Mouse (Mus musculus) heart, embryonic 11.5 days (tissue): ENCODE measurements around the gene Rangap1. TPM values are rescaled to one million over a fixed set of nuclear protein-coding genes. Genes with fewer than 3 reads are reported as not detected.
A peak's percentile ranks its signal among the peaks of the same experiment; 100 is the strongest.

ENCODE experiments used
- ATAC-seq: fragments of 200-750 bp; cut with Nextera tagmentation; replicated peaks from 2 replicates; pipeline ENCODE4 v1.8.0; 2017; ENCODE audit warnings: moderate library complexity; ENCODE audit not compliant: insufficient number of reproducible peaks, low FRiP score, low TSS enrichment
- H3K27ac ChIP-seq: fragments of 300-500 bp; sonication (generic); 2 replicates; pipeline ENCODE4 v1.5.1; 2014; ENCODE audit warnings: mild to moderate bottlenecking, low read depth, low read length
- H3K27me3 ChIP-seq: fragments of 300-500 bp; sonication (generic); 2 replicates; pipeline ENCODE4 v1.6.1; 2014; ENCODE audit warnings: mild to moderate bottlenecking, low read length, mixed read lengths; ENCODE audit not compliant: control insufficient read depth, insufficient read depth
- H3K36me3 ChIP-seq: fragments of 300-500 bp; sonication (generic); 2 replicates; pipeline ENCODE4 v1.6.1; 2014; ENCODE audit warnings: mild to moderate bottlenecking, low read length, moderate library complexity, mixed read lengths; ENCODE audit not compliant: control insufficient read depth, insufficient read depth
- H3K4me1 ChIP-seq: fragments of 300-500 bp; sonication (generic); 2 replicates; pipeline ENCODE4 v1.6.1; 2014; ENCODE audit warnings: low read length; ENCODE audit not compliant: control insufficient read depth, insufficient read depth
- H3K4me2 ChIP-seq: fragments of 300-500 bp; sonication (generic); 2 replicates; pipeline ENCODE4 v1.6.1; 2014; ENCODE audit warnings: mild to moderate bottlenecking, moderate library complexity
- H3K4me3 ChIP-seq: fragments of 300-500 bp; sonication (generic); 2 replicates; pipeline ENCODE4 v1.5.1; 2014; ENCODE audit warnings: low read depth, low read length
- H3K9ac ChIP-seq: fragments of 300-500 bp; sonication (generic); 2 replicates; pipeline ENCODE4 v1.6.1; 2014; ENCODE audit warnings: mild to moderate bottlenecking, low read depth, low read length, moderate library complexity
- H3K9me3 ChIP-seq: fragments of 300-500 bp; sonication (generic); replicated peaks from 2 replicates; pipeline ENCODE4 v1.6.1; 2016; ENCODE audit warnings: low read length; ENCODE audit not compliant: control insufficient read depth
- WGBS: fragments of 180-500 bp; shearing (Covaris S2); extraction: QIAGEN DNeasy Blood & Tissue Kit; methylation state at CpG from one replicate; pipeline ENCODE4 v1.1.7; 2014; ENCODE audit not compliant: insufficient replicate concordance; 5-methylcytosine and 5-hydroxymethylcytosine counted together
- polyA plus RNA-seq: library from polyadenylated mRNA; unstranded; fragments of >200 nt; fragmentation: Nextera tagmentation; extraction: Ambion mirVana; gene quantifications from 2 replicates; pipeline ENCODE4 v1.2.1, GENCODE M21; 2014

The Rangap1 gene
- polyA plus RNA-seq, 1 experiment from 2014 or later = 96.3 TPM

DNA sequence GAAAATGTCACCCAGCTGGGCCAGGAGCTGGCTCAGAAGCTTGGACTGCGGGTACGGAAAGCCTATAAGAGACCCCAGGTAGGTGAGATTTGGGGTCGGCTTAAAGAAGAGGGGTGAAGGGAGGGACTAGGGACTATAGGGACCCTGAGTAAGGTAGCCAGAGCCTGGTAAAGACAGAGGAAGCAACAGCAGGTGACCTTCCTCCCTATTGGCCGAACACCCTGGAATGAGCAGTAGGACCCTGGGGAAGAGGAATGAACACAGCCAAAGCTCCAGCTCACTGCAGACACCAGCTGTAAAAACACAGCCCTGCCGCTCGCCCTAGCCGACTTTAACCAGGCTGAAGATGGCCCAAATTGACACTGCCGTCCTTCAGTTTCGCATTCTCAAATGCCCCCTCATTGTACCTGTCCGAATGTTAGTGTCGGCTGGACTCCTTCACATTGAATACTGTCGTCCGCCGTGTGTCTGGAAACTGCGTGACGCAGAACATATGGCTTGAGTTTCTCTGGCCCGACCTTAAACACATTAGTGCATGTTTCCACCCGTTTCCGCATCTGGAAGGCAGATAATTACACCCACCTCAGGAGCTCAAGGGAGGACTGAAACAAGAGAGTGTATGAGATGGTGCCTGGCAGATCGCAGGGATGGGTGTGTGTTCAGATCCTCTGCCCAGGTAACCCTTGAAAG, 27.2 kb upstream of the Rangap1 start:
- H3K9ac ChIP-seq = 0 out of 2 replicates have a peak overlapping the region, but pooled peaks have one; percentile 28
- no peaks in the 10 kb centered on the region for H3K9me3 ChIP-seq
- H3K27me3 ChIP-seq = no peaks in the 10 kb centered on the region
- WGBS = 80% methylated on average over 20 of the region's 20 CpGs
- H3K4me3 ChIP-seq = no peak overlapping the region
- no peak for ATAC-seq
- H3K4me2 ChIP-seq = no peak overlapping the region
- H3K36me3 ChIP-seq = peaks cover 34% of the 10 kb centered on the region
- H3K4me1 ChIP-seq = no peaks in the 10 kb centered on the region
- no peak overlapping the region for H3K27ac ChIP-seq

DNA sequence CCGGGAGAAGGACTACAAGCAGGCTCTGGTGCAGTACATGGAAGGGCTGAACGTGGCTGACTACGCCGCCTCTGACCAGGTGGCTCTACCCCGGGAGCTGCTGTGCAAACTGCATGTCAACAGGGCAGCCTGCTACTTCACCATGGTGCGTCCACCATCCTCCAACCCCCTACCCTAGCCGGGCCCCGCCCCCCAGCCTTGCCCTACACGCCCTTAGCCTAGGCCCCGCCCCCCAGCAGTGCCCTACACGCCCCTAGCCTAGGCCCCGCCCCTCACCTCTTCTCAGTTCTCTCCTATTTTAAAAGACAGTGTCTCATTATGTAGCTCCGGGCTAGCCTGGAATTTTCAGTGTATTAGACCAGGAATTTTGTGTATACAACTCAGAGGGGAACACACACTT, 23.7 kb upstream of the Rangap1 start:
- H3K36me3 ChIP-seq = peaks cover 22% of the 10 kb centered on the region
- H3K27me3 ChIP-seq = no peaks in the 10 kb centered on the region
- H3K27ac ChIP-seq = no peak overlapping the region
- H3K4me1 ChIP-seq = 0 out of 2 replicates have a peak, but pooled peaks cover 5% of the 10 kb centered on the region
- no peak overlapping the region for H3K4me3 ChIP-seq
- WGBS = 56% methylated on average over 13 of the region's 13 CpGs
- no peak overlapping the region for H3K9ac ChIP-seq
- no peak overlapping the region for H3K4me2 ChIP-seq
- peak; percentile 20; the same call in 1 of the 2 replicates for ATAC-seq
- H3K9me3 ChIP-seq = no peaks in the 10 kb centered on the region

GRCm38 (mm10) chr15:81766439-81766838, 21.1 kb upstream of the Rangap1 start:
- Histone ChIP-seq H3K4me1 (0 out of 2 replicates have a peak, but pooled peaks cover 6% of the 10 kb centered on the region), H3K9me3 (no peaks in the 10 kb centered on the region), H3K4me3 (no peak overlapping the region), H3K27me3 (no peaks in the 10 kb centered on the region), H3K27ac (no peak overlapping the region), H3K36me3 (peaks cover 12% of the 10 kb centered on the region), H3K9ac (no peak overlapping the region), H3K4me2 (no peak overlapping the region)
- ATAC-seq = no peak
- 87% methylated on average over 5 of the region's 5 CpGs for WGBS

DNA sequence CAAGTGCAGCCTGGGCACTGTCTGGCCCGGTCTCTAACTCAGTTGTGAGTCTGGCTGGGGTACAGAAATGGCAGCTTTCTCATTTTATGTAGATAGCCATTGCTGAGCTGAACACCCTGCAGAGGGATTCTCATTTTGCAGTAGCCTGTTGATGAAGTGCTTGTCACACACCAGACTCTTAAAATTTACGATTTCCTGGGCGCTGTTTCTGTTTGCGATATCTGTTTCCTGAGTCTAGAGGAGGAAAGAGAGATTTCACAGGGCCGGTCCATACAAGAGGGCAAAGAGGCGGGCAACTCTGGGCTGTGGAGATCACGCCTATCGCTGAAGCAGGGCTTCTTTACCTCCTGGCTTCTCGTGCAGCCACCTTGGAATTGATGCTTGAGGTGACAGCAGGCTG, 20.3 kb upstream of the Rangap1 start:
- H3K4me3 ChIP-seq = no peak overlapping the region
- no peak overlapping the region for H3K4me2 ChIP-seq
- H3K9ac ChIP-seq = no peak overlapping the region
- H3K4me1 ChIP-seq = 0 out of 2 replicates have a peak, but pooled peaks cover 6% of the 10 kb centered on the region
- H3K9me3 ChIP-seq = no peaks in the 10 kb centered on the region
- ATAC-seq = no peak
- no peak overlapping the region for H3K27ac ChIP-seq
- H3K36me3 ChIP-seq = peaks cover 12% of the 10 kb centered on the region
- H3K27me3 ChIP-seq = no peaks in the 10 kb centered on the region
- 83% methylated on average over 9 of the region's 9 CpGs for WGBS

- no peaks in the 10 kb centered on the region for H3K27me3 ChIP-seq
- H3K9me3 ChIP-seq = no peaks in the 10 kb centered on the region
- ATAC-seq = no peak
- H3K27ac ChIP-seq = 0 out of 2 replicates have a peak overlapping the region, but pooled peaks have one; percentile 15
- WGBS = 72% methylated on average over 6 of the region's 6 CpGs
- H3K36me3 ChIP-seq = peaks cover 4% of the 10 kb centered on the region; the same call in 1 of the 2 replicates
- 0 out of 2 replicates have a peak, but pooled peaks cover 6% of the 10 kb centered on the region for H3K4me1 ChIP-seq
- H3K4me3 ChIP-seq = no peak overlapping the region
- H3K9ac ChIP-seq = no peak overlapping the region
- H3K4me2 ChIP-seq = no peak overlapping the region
Observed at GRCm38 (mm10) chr15:81764573-81764972, 19.2 kb upstream of the Rangap1 start.

- Histone ChIP-seq H3K36me3 (no peaks in the 10 kb centered on the region), H3K27me3 (no peaks in the 10 kb centered on the region), H3K9ac (no peak overlapping the region), H3K4me1 (0 out of 2 replicates have a peak, but pooled peaks cover 6% of the 10 kb centered on the region), H3K4me3 (no peak overlapping the region), H3K27ac (no peak overlapping the region), H3K9me3 (no peaks in the 10 kb centered on the region), H3K4me2 (no peak overlapping the region)
- ATAC-seq = no peak
- 88% methylated on average over 3 of the region's 3 CpGs for WGBS
Observed at GRCm38 (mm10) chr15:81761959-81762358, 16.6 kb upstream of the Rangap1 start.

DNA sequence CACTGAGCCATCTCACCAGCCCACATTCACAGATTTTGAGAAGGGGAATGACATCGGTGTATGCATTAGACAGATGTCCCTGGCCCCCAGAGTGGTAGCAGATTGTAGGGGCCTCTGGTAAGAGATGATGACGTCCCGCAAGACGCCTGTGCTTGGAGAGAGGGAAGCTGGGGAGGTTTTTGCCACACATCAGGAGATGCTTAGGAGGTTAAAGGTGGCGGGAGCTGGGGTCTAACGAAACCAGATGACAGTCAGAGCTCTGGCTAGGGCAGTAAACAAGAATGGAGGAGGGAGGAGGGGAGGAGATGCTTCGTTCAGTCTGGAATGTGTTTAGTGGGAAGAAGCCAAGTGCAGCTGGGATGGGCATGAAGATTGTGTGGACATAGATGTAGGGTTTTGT, 16.1 kb upstream of the Rangap1 start:
- H3K36me3 ChIP-seq = no peaks in the 10 kb centered on the region
- no peak overlapping the region for H3K27ac ChIP-seq
- no peak overlapping the region for H3K9ac ChIP-seq
- 86% methylated on average over 7 of the region's 7 CpGs for WGBS
- no peak for ATAC-seq
- H3K4me2 ChIP-seq = no peak overlapping the region
- H3K9me3 ChIP-seq = no peaks in the 10 kb centered on the region
- 0 out of 2 replicates have a peak, but pooled peaks cover 6% of the 10 kb centered on the region for H3K4me1 ChIP-seq
- no peak overlapping the region for H3K4me3 ChIP-seq
- no peaks in the 10 kb centered on the region for H3K27me3 ChIP-seq

- Histone ChIP-seq H3K4me1 (0 out of 2 replicates have a peak, but pooled peaks cover 6% of the 10 kb centered on the region), H3K36me3 (peaks cover 4% of the 10 kb centered on the region; the same call in 1 of the 2 replicates), H3K4me3 (no peak overlapping the region), H3K27ac (no peak overlapping the region), H3K9me3 (no peaks in the 10 kb centered on the region), H3K4me2 (no peak overlapping the region), H3K27me3 (no peaks in the 10 kb centered on the region), H3K9ac (no peak overlapping the region)
- ATAC-seq = no peak
- 79% methylated on average over 5 of the region's 5 CpGs for WGBS
Observed at GRCm38 (mm10) chr15:81760361-81761079, 15.2 kb upstream of the Rangap1 start.
